Mouse (Mus musculus) intestine, embryonic 16.5 days (tissue): Measurements from ENCODE around the gene 9930022D16Rik. TPM values are rescaled to one million over a fixed set of nuclear protein-coding genes. Genes with fewer than 3 reads are reported as not detected.
A peak's percentile ranks its signal among the peaks of the same experiment; 100 is the strongest.

ENCODE experiments used
- ATAC-seq: fragments of 200-750 bp; cut with Nextera tagmentation; 2 replicates; pipeline ENCODE4 v1.8.0; 2017; ENCODE audit warnings: moderate TSS enrichment, moderate library complexity
- H3K27ac ChIP-seq: fragments of 300-500 bp; sonication (generic); 2 replicates; pipeline ENCODE4 v1.5.1; 2014; ENCODE audit warnings: mild to moderate bottlenecking, low read length
- H3K27me3 ChIP-seq: fragments of 300-500 bp; sonication (generic); replicated peaks from 2 replicates; pipeline ENCODE4 v1.6.1; 2014; ENCODE audit warnings: low read length, control low read depth, mixed read lengths; ENCODE audit not compliant: control insufficient read depth, insufficient read depth
- H3K36me3 ChIP-seq: fragments of 300-500 bp; sonication (generic); 2 replicates; pipeline ENCODE4 v1.6.1; 2014; ENCODE audit warnings: low read length, control low read depth; ENCODE audit not compliant: control insufficient read depth, insufficient read depth
- H3K4me1 ChIP-seq: fragments of 300-500 bp; sonication (generic); 2 replicates; pipeline ENCODE4 v1.6.1; 2014; ENCODE audit warnings: low read length, control low read depth, mixed read lengths; ENCODE audit not compliant: control insufficient read depth, insufficient read depth
- H3K4me2 ChIP-seq: fragments of 300-500 bp; sonication (generic); 2 replicates; pipeline ENCODE4 v1.6.1; 2014; ENCODE audit warnings: low read depth, low read length, control low read depth
- H3K4me3 ChIP-seq: fragments of 300-500 bp; sonication (generic); 2 replicates; pipeline ENCODE4 v1.5.1; 2014; ENCODE audit warnings: mild to moderate bottlenecking, low read length
- H3K9ac ChIP-seq: fragments of 300-500 bp; sonication (generic); 2 replicates; pipeline ENCODE4 v1.6.1; 2014; ENCODE audit warnings: low read depth, low read length
- H3K9me3 ChIP-seq: fragments of 300-500 bp; sonication (generic); 2 replicates; pipeline ENCODE4 v1.6.1; 2016; ENCODE audit warnings: low read length, control low read depth; ENCODE audit not compliant: control insufficient read depth
- WGBS: fragments of 180-500 bp; shearing (Covaris S2); extraction: QIAGEN DNeasy Blood & Tissue Kit; methylation state at CpG from one replicate; pipeline ENCODE4 v1.1.7; 2014; 5-methylcytosine and 5-hydroxymethylcytosine counted together
- polyA plus RNA-seq: library from polyadenylated mRNA; unstranded; fragments of >200 nt; fragmentation: Nextera tagmentation; extraction: Ambion mirVana; gene quantifications from 2 replicates; pipeline ENCODE4 v1.2.1, GENCODE M21; 2015

9930022D16Rik gene
- polyA plus RNA-seq, 1 experiment from 2014 or later: not detected

DNA sequence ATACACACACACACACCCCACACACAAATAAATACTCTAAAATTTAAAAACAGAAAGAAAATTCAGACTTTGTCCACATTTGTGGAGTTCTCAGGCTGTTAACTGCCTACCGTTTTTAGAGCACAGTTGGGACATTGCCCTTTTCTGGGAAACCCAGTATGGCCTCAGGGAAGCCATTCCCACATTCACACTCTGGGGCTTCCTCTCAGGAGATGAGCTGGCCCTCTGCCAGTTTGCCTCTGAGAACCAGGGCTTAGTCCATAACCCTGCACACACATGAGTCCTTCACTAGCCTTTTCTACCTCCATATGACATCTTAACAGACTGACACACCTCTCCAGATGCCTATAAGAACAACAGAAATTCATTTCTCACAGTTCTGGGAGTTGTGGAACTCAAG, 9.6 kb downstream of the 9930022D16Rik start:
- 77% methylated on average over 1 of the region's 1 CpGs for WGBS
- Histone ChIP-seq H3K27me3 (no peaks in the 10 kb centered on the region), H3K4me1 (0 out of 2 replicates have a peak, but pooled peaks cover 4% of the 10 kb centered on the region), H3K36me3 (no peaks in the 10 kb centered on the region), H3K4me3 (no peak overlapping the region), H3K27ac (no peak overlapping the region), H3K9ac (no peak overlapping the region), H3K9me3 (no peaks in the 10 kb centered on the region), H3K4me2 (no peak overlapping the region)
- ATAC-seq: no peak

DNA sequence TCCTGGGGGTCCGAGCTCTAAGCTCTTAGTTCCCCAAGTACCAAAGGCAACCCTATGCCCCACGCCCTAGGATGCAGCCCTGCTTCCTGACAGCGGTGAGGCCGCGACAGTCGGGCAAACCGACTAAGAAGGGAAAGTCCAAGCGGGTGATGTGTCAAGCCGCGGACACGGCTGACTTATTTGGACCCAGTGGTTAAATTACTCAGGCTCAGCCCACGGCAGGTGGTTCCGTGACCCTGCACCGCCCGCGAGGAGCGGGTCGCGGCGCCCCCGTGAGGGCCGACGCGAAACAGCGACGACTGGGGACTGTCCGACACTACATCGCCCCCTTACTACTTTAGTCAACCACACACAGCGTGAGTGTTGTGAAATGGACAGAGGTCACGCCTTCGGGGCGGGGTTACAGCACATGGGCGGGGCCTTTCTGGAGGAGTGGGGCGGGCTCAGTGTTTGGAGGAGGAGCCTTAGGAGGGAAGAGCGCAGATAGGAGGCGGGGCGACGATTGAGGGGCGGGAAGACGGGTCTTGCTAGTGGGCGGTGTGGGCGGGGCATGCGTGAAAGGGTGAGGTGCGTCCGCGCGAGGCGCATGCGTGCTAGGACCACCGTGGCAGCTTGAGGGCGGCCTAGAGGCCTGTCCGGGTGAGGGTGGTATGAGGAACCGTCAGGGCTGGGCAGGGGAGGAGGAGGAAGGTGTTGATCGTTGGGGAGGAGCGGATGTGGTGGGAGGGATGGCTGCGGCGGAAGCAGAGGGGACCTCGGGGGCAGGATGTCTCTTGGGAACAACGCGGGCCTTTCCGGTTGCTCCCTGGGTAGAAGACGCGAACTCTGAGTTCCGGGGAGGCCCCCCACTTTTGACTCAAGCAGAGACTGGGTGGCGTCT, 11.9 kb downstream of the 9930022D16Rik start, which contains the start of gene Amz2:
Gene Amz2 (plus strand): TSS at position 555 of the 880 bp plus-strand sequence.
- Histone ChIP-seq H3K27me3 (no peaks in the 10 kb centered on the region), H3K4me1 (0 out of 2 replicates have a peak, but pooled peaks cover 4% of the 10 kb centered on the region), H3K4me3 (peak within 1 kb of the TSS; percentile 62), H3K9ac (peak within 1 kb of the TSS; percentile 67), H3K27ac (peak within 1 kb of the TSS; percentile 72), H3K9me3 (no peaks in the 10 kb centered on the region), H3K36me3 (peaks cover 2% of the 10 kb centered on the region), H3K4me2 (peak within 1 kb of the TSS; percentile 75)
- ATAC-seq: peak; percentile 98
- under 1% methylated on average over 65 of the region's 65 CpGs for WGBS

GRCm38 (mm10) chr11:109426272-109426586, 12.5 kb downstream of the 9930022D16Rik start:
- Histone ChIP-seq H3K36me3 (peaks cover 4% of the 10 kb centered on the region), H3K4me1 (0 out of 2 replicates have a peak, but pooled peaks cover 4% of the 10 kb centered on the region), H3K27me3 (no peaks in the 10 kb centered on the region), H3K9ac (peak overlapping the region; percentile 67), H3K4me2 (peak overlapping the region; percentile 75), H3K27ac (peak overlapping the region; percentile 72), H3K4me3 (peak overlapping the region; percentile 62), H3K9me3 (no peaks in the 10 kb centered on the region)
- ATAC-seq: no peak
- 0% methylated on average over 11 of the region's 11 CpGs for WGBS

- no peak overlapping the region for H3K9ac ChIP-seq
- H3K4me1 ChIP-seq: 0 out of 2 replicates have a peak, but pooled peaks cover 4% of the 10 kb centered on the region
- H3K9me3 ChIP-seq: no peaks in the 10 kb centered on the region
- H3K27me3 ChIP-seq: no peaks in the 10 kb centered on the region
- ATAC-seq: no peak
- H3K4me3 ChIP-seq: no peak overlapping the region
- H3K36me3 ChIP-seq: peaks cover 4% of the 10 kb centered on the region
- H3K27ac ChIP-seq: no peak overlapping the region
- no peak overlapping the region for H3K4me2 ChIP-seq
- WGBS: 97% methylated on average over 5 of the region's 5 CpGs
Observed at GRCm38 (mm10) chr11:109427353-109427752, 13.6 kb downstream of the 9930022D16Rik start.

DNA sequence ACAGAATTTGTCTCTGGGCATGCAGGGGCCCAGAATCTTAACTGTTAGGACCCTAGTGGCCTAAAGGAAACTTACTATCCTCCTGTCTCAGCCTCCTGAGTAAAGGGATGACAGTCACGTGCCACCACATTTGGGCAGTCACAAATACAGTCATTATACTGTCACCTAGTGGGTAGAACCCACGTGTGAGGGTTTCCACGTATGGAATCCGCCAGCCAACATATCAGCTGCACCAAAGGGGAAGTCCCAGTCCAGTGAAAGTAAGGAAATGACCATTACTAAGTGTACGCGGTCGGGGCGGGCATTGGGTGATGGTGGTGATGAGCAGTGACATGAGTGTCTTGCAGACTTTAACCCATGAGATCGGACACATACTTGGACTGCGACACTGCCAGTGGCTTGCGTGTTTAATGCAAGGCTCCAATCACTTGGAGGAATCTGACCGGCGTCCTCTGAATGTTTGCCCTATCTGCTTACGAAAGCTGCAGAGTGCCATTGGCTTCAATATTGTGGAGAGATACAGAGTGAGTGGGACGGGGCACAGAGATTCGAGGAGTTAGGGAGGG, 20.6 kb downstream of the 9930022D16Rik start:
- peaks cover 18% of the 10 kb centered on the region for H3K36me3 ChIP-seq
- no peaks in the 10 kb centered on the region for H3K9me3 ChIP-seq
- no peak overlapping the region for H3K9ac ChIP-seq
- H3K27ac ChIP-seq: no peak overlapping the region
- H3K27me3 ChIP-seq: no peaks in the 10 kb centered on the region
- no peak overlapping the region for H3K4me3 ChIP-seq
- no peak for ATAC-seq
- no peak overlapping the region for H3K4me2 ChIP-seq
- 90% methylated on average over 16 of the region's 16 CpGs for WGBS
- H3K4me1 ChIP-seq: peaks cover under 1% of the 10 kb centered on the region; the same call in 1 of the 2 replicates

DNA sequence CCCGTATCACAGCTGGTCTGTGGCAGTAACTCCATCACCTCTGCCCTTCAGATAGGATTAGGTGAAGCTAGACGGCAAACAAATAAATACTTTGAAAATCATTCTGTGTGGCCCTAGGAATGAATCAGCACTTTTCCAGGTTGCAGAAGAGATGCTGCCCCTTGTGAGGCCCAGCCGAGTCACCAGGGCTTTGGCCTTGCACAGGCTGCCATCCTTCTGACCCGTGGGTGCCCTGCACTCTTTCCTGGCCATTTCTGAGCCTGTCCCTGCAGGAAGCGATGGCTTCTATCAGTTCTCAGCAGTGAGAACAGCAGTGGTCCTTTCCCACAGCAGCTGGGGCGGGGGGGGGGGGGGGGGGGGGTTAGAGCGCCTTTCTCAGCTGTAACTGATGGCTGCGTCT, 23.2 kb downstream of the 9930022D16Rik start:
- Histone ChIP-seq H3K27ac (no peak overlapping the region), H3K4me2 (no peak overlapping the region), H3K36me3 (peaks cover 14% of the 10 kb centered on the region), H3K4me1 (peaks cover 4% of the 10 kb centered on the region), H3K9ac (no peak overlapping the region), H3K9me3 (no peaks in the 10 kb centered on the region), H3K4me3 (no peak overlapping the region), H3K27me3 (no peaks in the 10 kb centered on the region)
- ATAC-seq: no peak
- 70% methylated on average over 8 of the region's 8 CpGs for WGBS

DNA sequence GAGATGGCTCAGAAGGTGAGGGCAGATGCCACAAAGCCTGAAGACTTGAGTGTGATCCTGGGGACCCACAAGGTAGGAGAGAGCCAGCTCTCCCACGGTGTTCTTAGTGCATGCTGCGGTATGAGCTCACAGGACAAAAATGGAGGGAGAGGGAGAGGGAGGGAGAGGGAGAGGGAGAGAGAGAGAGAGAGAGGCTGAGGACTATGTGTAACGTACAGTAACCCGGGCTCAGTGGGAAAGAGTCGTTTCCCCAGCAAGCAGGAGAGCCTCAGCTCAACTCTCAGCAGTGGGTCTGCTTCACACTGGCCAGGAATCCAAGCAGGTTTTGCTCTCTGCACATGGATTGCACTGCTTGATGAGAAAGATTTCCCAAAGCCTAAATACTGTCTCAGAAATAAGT, 25.5 kb downstream of the 9930022D16Rik start:
- Histone ChIP-seq H3K9me3 (no peaks in the 10 kb centered on the region), H3K36me3 (peaks cover 12% of the 10 kb centered on the region), H3K9ac (peak overlapping the region; percentile 77; the same call in 1 of the 2 replicates), H3K4me2 (peak overlapping the region; percentile 80), H3K27ac (no peak overlapping the region; the same call in 1 of the 2 replicates), H3K27me3 (no peaks in the 10 kb centered on the region), H3K4me1 (peaks cover 4% of the 10 kb centered on the region), H3K4me3 (peak overlapping the region; percentile 65; the same call in 1 of the 2 replicates)
- 10% methylated on average over 5 of the region's 5 CpGs for WGBS
- peak; percentile 42; the same call in 1 of the 2 replicates for ATAC-seq

- H3K36me3 ChIP-seq: peaks cover 7% of the 10 kb centered on the region
- peak overlapping the region; percentile 77 for H3K9ac ChIP-seq
- peak overlapping the region; percentile 80 for H3K4me2 ChIP-seq
- peak overlapping the region; percentile 65 for H3K27ac ChIP-seq
- H3K4me1 ChIP-seq: peaks cover 4% of the 10 kb centered on the region
- H3K9me3 ChIP-seq: no peaks in the 10 kb centered on the region
- no peaks in the 10 kb centered on the region for H3K27me3 ChIP-seq
- H3K4me3 ChIP-seq: peak overlapping the region; percentile 65
- 2% methylated on average over 32 of the region's 32 CpGs for WGBS
- peak; percentile 86 for ATAC-seq
Observed at GRCm38 (mm10) chr11:109439829-109440340, 26.2 kb downstream of the 9930022D16Rik start.

DNA sequence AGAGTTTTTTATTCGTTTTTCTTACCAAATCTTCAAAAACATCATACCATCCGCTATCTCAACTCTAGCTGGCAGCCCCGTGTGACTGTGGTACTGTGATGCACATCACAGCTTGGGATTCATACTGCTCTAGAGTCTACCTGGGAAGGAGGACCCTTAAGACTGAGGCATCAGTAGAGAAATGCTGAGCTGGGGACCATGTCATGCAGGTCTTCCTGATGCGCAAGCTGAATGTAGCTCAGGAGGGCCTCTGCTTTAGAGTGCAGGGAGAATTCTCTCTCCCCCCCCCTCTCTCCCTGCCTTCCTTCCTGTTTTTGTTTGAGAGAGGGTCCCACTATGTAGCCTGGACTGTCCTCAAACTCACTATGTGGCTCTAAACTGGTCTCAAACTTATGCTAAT, 26.9 kb downstream of the 9930022D16Rik start:
- ATAC-seq: no peak
- Histone ChIP-seq H3K27ac (no peak overlapping the region), H3K9me3 (no peaks in the 10 kb centered on the region), H3K4me1 (peaks cover 4% of the 10 kb centered on the region), H3K4me2 (peak overlapping the region; percentile 80), H3K4me3 (peak overlapping the region; percentile 65), H3K9ac (peak overlapping the region; percentile 77), H3K27me3 (no peaks in the 10 kb centered on the region), H3K36me3 (no peaks in the 10 kb centered on the region; the same call in 1 of the 2 replicates)
- WGBS: 58% methylated on average over 4 of the region's 4 CpGs
